Mouse (Mus musculus) G1E (cell line): ENCODE data around the gene Dynlt3.

Experiments used
- CTCF ChIP-seq: IDR thresholded peaks from 2 replicates; pipeline ENCODE4 v1.5.1; 2012; ENCODE audit warnings: low read depth, low read length, inconsistent platforms, mixed read lengths
- GATA1 ChIP-seq: IDR thresholded peaks from 2 replicates; pipeline ENCODE4 v1.6.1; 2012; ENCODE audit warnings: borderline replicate concordance, low read length, inconsistent platforms, mixed read lengths

DNA sequence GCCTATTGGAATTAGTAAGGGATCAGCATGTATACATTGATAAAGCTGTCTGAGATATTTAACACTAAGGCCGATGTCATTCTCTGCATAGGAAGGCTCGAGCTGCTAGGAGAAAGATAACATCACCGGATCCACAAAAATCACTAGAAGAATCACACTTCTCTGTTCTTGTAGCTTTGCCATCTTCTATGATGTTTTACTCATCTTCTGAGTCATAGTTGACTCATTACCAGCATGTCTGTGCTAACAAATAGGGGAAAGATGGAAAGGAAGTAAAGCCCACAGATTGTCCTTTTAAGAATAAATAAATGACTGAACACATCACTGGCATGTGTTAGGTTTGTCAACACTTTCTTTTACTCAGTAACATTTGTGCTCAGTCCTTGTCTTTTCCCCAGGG, 37.0 kb upstream of the Dynlt3 start:
- no peak for TF ChIP-seq CTCF
- no peak for TF ChIP-seq GATA1
